Mouse (Mus musculus): ENCODE results near the gene Galnt16. TPM values are rescaled to one million over a fixed set of nuclear protein-coding genes. Genes with fewer than 3 reads are reported as not detected.

Galnt16 gene
- total and polyA plus RNA-seq, 3 experiments: 0.08 TPM; not detected in 2

- Histone ChIP-seq H3K4me3 (ENCODE audit: control insufficient read depth in 1 of 2, insufficient read depth in 1 of 2, low read depth in 2 of 2, low read length in 2 of 2) (no peak overlapping the region), H3K9ac (ENCODE audit: control insufficient read depth, low read depth, low read length, poor library complexity, severe bottlenecking) (no peak overlapping the region), H3K4me1 (ENCODE audit: control insufficient read depth in 1 of 2, insufficient read depth in 2 of 2, low read length in 2 of 2) (no peaks in the 10 kb centered on the region), H3K27me3 (ENCODE audit: control insufficient read depth in 1 of 2, insufficient read depth in 2 of 2, low read length in 2 of 2) (peaks cover 8 to 11% of the 10 kb centered on the region in 2 experiments), H3K79me2 (ENCODE audit: control insufficient read depth, insufficient read depth, low read length, poor library complexity) (no peaks in the 10 kb centered on the region), H3K9me3 (replicated peaks; ENCODE audit: insufficient read depth, low read length) (no peaks in the 10 kb centered on the region), H3K36me3 (ENCODE audit: control insufficient read depth in 1 of 2, insufficient read depth in 2 of 2, low read length in 2 of 2) (no peaks in the 10 kb centered on the region), H3K27ac (ENCODE audit: control insufficient read depth, low read depth, low read length) (no peak overlapping the region)
- TF ChIP-seq CTCF (IDR thresholded peaks at IDR 0.05 in 2 of 3, conservative IDR thresholded peaks at IDR 0.05 in 1 of 3; ENCODE audit: control insufficient read depth in 1 of 3, insufficient read depth in 1 of 3, low read depth in 2 of 3, low read length in 3 of 3, poor library complexity in 1 of 3, severe bottlenecking in 1 of 3): peak in 2 of 3 experiments; percentile 3 to 27; a peak in 1 of 6 replicates
- no peak for TF ChIP-seq CHD2 (IDR thresholded peaks at IDR 0.05; ENCODE audit: low read length)
- no peak for TF ChIP-seq POLR2AphosphoS2 (IDR thresholded peaks at IDR 0.05; ENCODE audit: low read length)
- TF ChIP-seq CHD1 (IDR thresholded peaks at IDR 0.05; ENCODE audit: low read depth, low read length): no peak
- TF ChIP-seq TAL1 (IDR thresholded peaks at IDR 0.05; ENCODE audit: low read length): no peak
- TF ChIP-seq EP300 (IDR thresholded peaks at IDR 0.05; ENCODE audit: low read depth in 1 of 2, low read length in 2 of 2): no peak
- DNase-seq (ENCODE audit: low read depth, low spot score): no peak
These were observed 1.7 kb downstream of the Galnt16 start for GRCm38 (mm10) chr12:80519621-80520332.

DNA sequence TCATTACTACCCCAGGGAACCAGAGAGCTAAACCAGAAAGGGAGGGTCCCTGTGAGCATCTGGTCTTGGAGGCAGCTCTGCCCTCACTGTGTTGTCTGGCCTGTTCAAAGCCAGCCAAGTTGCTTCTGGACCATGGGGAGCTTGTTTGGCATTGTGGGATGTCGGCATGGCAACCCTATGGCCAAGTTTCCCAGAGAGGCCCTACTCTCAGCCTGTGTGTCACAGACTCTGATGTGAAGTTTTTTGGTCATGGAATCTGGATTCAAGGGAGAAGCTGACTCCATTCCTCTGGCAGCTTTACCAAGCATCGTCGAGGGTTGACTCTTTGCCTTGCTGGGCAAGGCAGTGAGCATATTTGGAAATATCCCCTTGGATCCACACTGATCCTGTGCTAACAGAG is 3.9 kb downstream of the Galnt16 start:
- no peak for DNase-seq (ENCODE audit: low read depth, low spot score)
- peaks cover 9% of the 10 kb centered on the region in 2 experiments for H3K27me3 ChIP-seq (ENCODE audit: control insufficient read depth in 1 of 2, insufficient read depth in 2 of 2, low read length in 2 of 2)

DNA sequence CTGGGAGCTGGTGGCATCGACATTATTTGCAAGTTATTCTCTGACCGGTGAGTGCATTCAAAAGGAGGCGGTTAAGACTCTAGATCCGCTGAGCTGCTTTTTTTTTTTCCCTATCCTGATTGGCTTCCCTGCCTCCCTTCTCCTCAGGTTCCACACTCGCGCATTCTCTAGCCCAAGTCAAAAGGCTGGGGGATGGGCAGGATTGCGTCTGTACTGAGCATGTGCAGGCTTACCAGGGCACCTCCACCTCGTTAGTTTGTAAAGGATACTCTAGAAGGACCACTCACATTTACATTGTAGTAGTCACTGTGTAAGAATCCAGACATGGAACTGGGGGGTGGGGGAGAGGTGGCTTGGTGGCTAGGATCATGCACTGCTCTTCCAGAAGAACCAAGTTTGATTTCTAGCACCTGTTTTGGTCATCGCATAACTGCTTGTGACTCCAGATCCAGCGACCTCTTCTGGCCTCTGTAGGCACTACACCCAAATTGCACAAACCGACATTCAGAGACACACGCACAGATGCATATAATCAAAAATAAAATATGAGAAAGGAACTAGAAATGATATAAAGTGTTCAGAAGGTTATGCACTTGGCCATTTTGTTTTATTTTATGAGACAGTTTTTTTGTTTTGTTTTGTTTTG is 6.3 kb downstream of the Galnt16 start:
- H3K79me2 ChIP-seq (ENCODE audit: control insufficient read depth, insufficient read depth, low read length, poor library complexity): no peaks in the 10 kb centered on the region
- no peak overlapping the region for H3K9ac ChIP-seq (ENCODE audit: control insufficient read depth, low read depth, low read length, poor library complexity, severe bottlenecking)
- TF ChIP-seq E2F4 (IDR thresholded peaks at IDR 0.05; ENCODE audit: borderline replicate concordance, low read depth, low read length) (no peak), CTCF (IDR thresholded peaks at IDR 0.05 in 2 of 3, conservative IDR thresholded peaks at IDR 0.05 in 1 of 3; ENCODE audit: control insufficient read depth in 1 of 3, insufficient read depth in 1 of 3, low read depth in 2 of 3, low read length in 3 of 3, poor library complexity in 1 of 3, severe bottlenecking in 1 of 3) (peak; percentile 6 to 29 (median 21); a peak in 2 of 6 replicates)
- no peak overlapping the region for H3K4me3 ChIP-seq (ENCODE audit: control insufficient read depth in 1 of 2, insufficient read depth in 1 of 2, low read depth in 2 of 2, low read length in 2 of 2)
- no peaks in the 10 kb centered on the region for H3K9me3 ChIP-seq (replicated peaks; ENCODE audit: insufficient read depth, low read length)
- H3K27me3 ChIP-seq (ENCODE audit: control insufficient read depth in 1 of 2, insufficient read depth in 2 of 2, low read length in 2 of 2): peaks cover 9 to 11% of the 10 kb centered on the region in 2 experiments
- H3K4me1 ChIP-seq (ENCODE audit: control insufficient read depth in 1 of 2, insufficient read depth in 2 of 2, low read length in 2 of 2): no peaks in the 10 kb centered on the region
- DNase-seq (ENCODE audit: low read depth, low spot score): peak; percentile 10
- H3K27ac ChIP-seq (ENCODE audit: control insufficient read depth, low read depth, low read length): no peak overlapping the region
- no peaks in the 10 kb centered on the region for H3K36me3 ChIP-seq (ENCODE audit: control insufficient read depth in 1 of 2, insufficient read depth in 2 of 2, low read length in 2 of 2)

More for the DNA sequence above, 3.9 kb downstream of the Galnt16 start:
- Histone ChIP-seq H3K9me3 (replicated peaks; ENCODE audit: insufficient read depth, low read length) (no peaks in the 10 kb centered on the region), H3K9ac (ENCODE audit: control insufficient read depth, low read depth, low read length, poor library complexity, severe bottlenecking) (no peak overlapping the region), H3K79me2 (ENCODE audit: control insufficient read depth, insufficient read depth, low read length, poor library complexity) (no peaks in the 10 kb centered on the region), H3K36me3 (ENCODE audit: control insufficient read depth in 1 of 2, insufficient read depth in 2 of 2, low read length in 2 of 2) (no peaks in the 10 kb centered on the region), H3K27ac (ENCODE audit: control insufficient read depth, low read depth, low read length) (no peak overlapping the region), H3K4me3 (ENCODE audit: control insufficient read depth in 1 of 2, insufficient read depth in 1 of 2, low read depth in 2 of 2, low read length in 2 of 2) (no peak overlapping the region), H3K4me1 (ENCODE audit: control insufficient read depth in 1 of 2, insufficient read depth in 2 of 2, low read length in 2 of 2) (no peaks in the 10 kb centered on the region)
- no peak for TF ChIP-seq SMC3 (IDR thresholded peaks at IDR 0.05; ENCODE audit: low read depth, low read length)
